Mouse (Mus musculus): Measurements from ENCODE around the gene Ghrl. TPM values are rescaled to one million over a fixed set of nuclear protein-coding genes. Genes with fewer than 3 reads are reported as not detected.
A peak's percentile ranks its signal among the peaks of the same experiment; 100 is the strongest.
"Not testable (repeated sequence)": the region's sequence is repeated elsewhere in the genome, so short reads cannot be mapped to it uniquely, and the experiment has no call there.

The Ghrl gene
- total RNA-seq (2021) = not detected
- long read RNA-seq, experiment 1 = 0 reads
- long read RNA-seq, experiment 2 = 0 reads

- DNase-seq = no peak
Measured at GRCm38 (mm10) chr6:113719878-113720277, at the start of gene Ghrl. Gene Ghrl, minus strand, starts transcription at chr6:113719880.

DNA sequence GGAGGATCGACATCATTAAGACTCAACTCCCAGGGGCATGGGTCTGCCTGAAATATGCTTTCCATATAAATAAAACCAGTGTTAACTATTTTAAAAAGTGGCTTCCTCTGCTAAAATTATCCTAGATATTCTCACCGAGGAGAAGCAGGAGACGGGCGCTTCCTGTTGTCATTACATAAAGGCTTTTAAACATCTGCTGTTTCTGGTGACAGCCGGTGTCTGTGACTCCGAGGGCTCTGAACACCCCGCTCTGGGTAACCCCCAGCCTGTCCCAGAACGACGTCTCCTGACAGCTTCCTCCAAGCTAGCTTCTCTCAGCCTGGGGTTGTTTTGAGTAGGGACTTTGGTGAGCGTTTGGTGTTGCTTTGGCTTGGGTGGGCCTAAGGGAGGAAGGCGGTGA is 49.1 kb upstream of the Ghrl start:
- DNase-seq = no peak

- peak; percentile 33 to 57 for DNase-seq
Measured at GRCm38 (mm10) chr6:113761644-113762043, 42.0 kb upstream of the Ghrl start.

- DNase-seq = no peak
Measured at GRCm38 (mm10) chr6:113749119-113749685, 29.5 kb upstream of the Ghrl start.

DNA sequence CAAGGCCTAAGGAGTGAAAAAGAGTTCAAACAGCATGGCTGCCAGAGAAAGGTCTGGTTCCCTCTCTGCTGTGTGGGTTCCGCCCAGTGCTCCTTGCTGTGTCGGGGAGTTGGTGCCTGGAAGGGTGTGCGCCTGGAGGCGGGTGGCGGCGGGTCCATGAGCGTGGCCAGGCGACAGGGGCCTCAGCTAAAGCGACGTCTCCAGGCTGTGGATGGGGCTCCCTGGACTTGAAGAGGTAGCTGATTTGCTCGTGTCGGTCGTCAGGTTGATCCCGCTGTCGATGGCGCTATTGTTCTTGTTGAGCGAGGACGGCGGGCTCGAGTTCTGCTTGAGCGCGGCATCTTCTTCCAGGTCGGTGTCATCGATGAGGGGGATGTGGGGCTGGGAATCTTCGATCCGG is 28.7 kb upstream of the Ghrl start:
- DNase-seq = peak in 1 of 2 experiments; percentile 15

GRCm38 (mm10) chr6:113747284-113747683 is 27.6 kb upstream of the Ghrl start:
- DNase-seq = no peak

- DNase-seq = no peak
Measured at GRCm38 (mm10) chr6:113745117-113745516, 25.4 kb upstream of the Ghrl start.

DNA sequence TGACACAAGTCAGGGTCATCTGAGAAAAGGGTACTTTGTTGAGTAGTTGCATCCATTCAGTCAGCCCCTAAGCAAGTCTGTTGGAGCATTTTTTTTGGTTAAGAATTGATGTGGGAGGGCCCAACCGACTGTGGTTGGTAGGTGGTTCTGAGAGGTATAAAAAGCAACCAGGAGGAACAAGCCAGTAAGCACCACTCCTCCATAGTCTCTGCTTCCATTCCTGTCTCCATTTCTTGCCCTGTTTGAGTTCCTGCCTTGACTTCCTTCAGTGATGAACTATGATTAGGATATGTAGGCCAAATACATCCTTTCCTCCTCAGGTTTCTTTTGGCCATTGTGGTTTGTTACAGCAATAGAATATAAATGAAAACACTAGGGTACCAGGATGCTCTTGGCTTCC is 23.4 kb upstream of the Ghrl start:
- DNase-seq = no peak

DNA sequence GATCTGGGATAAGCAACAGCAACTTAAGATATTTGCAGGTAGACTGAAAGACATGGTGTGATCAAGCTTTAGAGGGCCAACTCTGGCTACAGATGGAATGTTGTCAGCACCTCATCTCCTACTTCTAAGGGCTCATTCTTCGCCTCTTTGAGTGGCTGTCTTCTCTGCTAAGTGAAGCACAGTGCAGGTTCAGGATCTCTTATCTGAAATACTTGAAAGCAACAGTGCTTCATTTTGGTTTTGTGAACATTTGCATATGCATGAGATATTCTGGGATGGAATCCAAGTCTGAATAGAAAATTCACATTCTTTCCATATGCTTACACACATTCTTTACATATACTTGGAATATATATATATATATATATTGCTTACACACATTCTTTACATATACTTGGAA is 22.6 kb upstream of the Ghrl start:
- no peak for DNase-seq

- DNase-seq = no peak
Measured at GRCm38 (mm10) chr6:113741425-113741824, 21.7 kb upstream of the Ghrl start.

DNA sequence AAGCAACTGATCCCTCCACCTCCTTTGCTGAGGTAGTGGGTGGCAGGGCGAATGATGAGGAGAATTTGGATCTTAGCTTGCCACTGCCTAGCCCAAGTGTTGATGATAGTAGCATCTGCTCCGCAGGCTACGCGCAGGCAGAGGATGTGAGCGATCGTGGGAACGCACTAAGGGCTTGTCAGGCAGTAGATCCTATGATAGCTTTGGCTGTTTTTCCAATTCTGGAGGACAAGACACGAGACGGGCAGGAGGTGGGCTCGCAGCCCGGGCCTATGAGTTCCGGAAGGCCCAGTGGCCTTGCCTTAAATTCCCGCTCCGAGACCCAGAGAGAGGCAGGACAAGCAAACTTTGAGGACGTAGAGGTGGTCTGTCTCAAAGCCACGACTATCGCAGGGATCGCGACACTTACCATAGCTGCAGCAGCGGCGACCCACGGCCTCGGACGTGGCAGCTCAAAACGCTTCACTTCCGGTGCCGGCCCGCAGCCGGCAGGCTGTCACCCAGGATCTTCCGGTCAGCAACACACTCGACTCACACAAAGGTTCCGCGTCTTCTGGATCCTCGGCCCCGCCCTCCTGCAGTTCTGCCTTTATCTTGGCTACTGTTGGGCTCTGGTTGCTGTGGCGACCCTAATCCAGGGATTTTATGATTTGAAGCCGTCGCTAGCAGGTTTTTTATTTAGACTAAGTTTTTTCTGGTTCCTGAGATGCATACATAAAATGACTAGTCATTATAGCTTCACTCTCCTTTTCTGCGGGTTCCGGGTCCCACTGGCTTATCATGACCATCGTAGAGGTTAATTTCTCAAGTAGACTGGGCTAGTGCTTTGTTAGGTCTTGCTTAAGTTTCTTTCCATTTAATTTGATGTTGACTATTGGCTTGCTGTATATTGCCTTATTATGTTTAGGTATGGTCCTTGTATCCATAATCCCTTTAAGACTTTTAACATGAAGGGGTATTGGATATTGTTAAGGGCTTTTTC is 20.8 kb upstream of the Ghrl start, which contains the start of gene Sec13:
Gene Sec13 (minus strand): TSS at position 508 of the 982 bp plus-strand sequence.
- DNase-seq = peak; percentile 88 to 90

GRCm38 (mm10) chr6:113737318-113738046 is 17.8 kb upstream of the Ghrl start:
- DNase-seq = no peak

DNA sequence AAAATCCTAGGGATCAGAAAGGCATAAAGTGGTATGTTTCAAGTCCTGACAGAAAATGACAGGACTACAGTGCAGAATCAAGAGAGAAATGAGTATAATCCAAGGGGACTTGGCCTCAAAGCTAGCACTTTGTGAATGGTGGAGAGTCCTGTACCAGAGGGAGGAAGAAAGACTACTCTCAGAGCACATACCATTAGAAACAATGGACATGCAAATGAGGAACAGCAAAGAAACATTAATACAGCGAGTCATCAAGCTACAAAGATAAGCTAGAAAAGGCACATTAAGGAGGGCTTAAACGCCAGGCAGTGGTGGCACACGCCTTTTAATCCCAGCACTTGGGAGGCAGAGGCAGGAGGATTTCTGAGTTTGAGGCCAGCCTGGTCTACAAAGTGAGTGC is 11.6 kb upstream of the Ghrl start:
- DNase-seq = no peak

DNA sequence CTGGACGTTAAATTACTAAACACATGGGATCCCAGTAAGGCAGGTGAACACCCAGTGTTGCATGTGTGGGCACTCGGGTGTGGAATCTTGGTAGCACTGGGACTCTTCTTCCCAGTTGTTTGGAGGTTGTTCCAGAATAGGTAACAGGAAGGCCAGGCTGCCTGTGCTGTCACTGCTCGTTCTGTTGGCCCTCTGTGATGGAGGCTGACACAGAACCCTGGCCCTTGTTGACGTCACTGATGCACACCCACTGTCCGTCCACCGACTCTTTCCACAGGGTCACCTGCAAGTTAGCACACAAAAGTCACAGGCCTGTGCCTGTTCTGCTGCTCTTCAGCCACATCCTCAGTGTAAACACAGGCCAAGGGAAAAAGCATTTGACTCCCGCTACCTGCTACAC is 8.5 kb upstream of the Ghrl start:
- DNase-seq = no peak

DNA sequence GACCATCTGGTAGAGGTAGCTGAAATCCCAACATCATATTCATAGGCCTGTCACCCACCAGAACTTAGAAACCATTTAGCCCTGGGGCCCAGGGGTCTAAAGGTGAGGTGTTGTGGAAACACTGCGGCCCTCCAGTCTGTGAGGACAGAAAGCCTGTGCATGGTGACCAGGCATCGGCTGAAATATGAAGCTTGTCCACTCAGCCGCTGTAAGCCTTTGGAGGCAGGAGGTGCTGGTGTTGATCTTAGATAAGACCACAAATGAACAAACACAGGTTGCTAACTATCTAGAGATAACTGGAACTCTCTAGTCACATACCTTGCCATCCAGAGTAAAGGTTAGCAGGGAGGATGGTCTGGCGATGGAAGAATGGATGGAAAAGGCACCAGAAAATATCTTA is 1.4 kb upstream of the Ghrl start:
- DNase-seq = no peak

DNA sequence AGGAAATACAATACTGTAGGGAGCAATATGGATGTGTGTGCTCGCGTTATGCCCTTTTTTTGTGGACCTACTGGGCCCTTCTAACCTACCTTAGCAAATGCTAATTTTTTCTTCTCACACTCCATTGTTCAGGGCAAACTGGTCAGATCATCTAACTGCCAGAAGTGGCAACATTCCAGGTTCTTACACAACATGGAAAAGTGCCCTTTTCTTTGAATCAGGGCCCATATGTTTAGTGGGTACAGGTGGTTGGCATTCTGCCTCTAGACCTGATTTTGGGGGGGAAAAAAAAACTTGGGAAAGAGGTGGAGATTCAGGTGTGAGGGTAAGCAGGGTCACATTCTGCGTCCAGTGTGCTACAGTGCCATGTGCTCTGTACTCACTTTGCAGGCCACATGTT is 2.1 kb downstream of the Ghrl start:
- no peak for DNase-seq

DNA sequence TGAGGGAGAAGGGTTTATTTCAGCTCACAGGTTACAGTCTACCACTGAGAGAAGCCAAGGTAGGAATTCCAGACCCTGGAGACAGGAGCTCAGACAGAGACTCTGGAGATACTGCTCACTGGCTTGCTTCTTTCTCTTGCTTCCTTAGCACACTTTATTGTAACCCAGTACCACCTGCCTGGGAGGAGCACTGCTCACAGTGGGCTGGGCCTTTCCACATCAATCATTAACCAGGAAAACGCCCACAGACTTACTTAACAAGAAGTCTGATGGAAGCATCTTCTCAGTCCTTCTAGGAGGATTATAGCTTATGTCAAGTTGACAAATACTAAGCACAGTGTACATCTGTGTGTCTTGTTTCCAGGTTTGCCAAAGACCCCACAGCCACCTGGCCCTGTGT is 4.9 kb downstream of the Ghrl start:
- no peak for DNase-seq

GRCm38 (mm10) chr6:113714276-113714675 is 5.4 kb downstream of the Ghrl start:
- DNase-seq = no peak

DNA sequence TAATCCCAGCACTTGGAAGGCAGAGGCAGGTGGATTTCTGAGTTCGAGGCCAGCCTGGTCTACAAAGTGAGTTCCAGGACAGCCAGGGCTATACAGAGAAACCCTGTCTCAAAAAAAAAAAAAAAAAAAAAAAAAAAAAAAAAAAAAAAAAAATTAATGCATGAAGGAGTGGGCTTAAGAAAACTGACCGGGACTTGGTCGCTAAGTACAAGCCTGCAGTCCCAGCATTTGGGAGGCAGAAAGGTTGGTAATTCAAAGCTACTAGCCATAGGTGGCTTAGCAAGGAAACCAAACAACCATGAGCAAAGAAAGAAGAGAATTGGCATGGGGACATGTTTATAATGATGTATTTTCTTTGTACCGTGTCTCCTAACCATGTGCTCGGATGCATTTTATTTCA is 6.3 kb downstream of the Ghrl start:
- not testable (repeated sequence) for DNase-seq

DNA sequence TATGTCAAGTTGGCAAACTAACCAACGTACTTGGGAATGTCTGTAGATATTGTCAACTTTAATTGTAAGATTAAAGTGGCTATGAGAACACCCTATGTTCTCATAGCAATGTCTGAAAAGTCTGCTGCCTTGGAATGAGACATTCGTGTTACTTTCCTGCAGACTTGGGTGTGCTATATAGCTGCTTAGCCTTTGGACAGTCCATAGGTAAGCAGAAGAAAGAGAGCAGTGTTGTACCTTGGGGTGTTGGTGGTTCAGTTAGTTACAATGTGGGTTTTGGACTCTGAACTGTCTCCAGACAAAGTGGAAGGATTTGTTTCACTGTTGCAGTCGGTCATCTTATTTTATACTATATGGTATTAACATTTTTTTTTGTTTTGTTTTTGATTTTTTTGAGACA is 7.0 kb downstream of the Ghrl start:
- no peak for DNase-seq

- DNase-seq = peak; percentile 59 to 65
Measured at GRCm38 (mm10) chr6:113697222-113698205, 22.2 kb downstream of the Ghrl start.
